Mouse (Mus musculus) right cerebral cortex, postnatal 14 days (tissue): Measurements from ENCODE around the gene Arap1.

ENCODE experiments used
- DNase-seq: peaks from one replicate; pipeline ENCODE4 v3.0.0; 2022

The Arap1 gene

GRCm38 (mm10) chr7:101347767-101348270 lies at the start of gene Arap1:
Gene Arap1 (plus strand): TSS chr7:101348067.
- peak; percentile 30 for DNase-seq

GRCm38 (mm10) chr7:101298375-101298774 lies 49.5 kb upstream of the Arap1 start:
- DNase-seq = no peak

GRCm38 (mm10) chr7:101301361-101301880 lies 46.4 kb upstream of the Arap1 start:
- DNase-seq = peak; percentile 59

GRCm38 (mm10) chr7:101301881-101302456 lies 45.9 kb upstream of the Arap1 start, which contains the start of gene Atg16l2:
Gene Atg16l2 (minus strand): TSS chr7:101302251.
- DNase-seq = peak; percentile 83

GRCm38 (mm10) chr7:101302691-101303090 lies 45.2 kb upstream of the Arap1 start:
- DNase-seq = no peak

- DNase-seq = no peak
Measured at GRCm38 (mm10) chr7:101306841-101307240, 41.0 kb upstream of the Arap1 start.

- no peak for DNase-seq
Measured at GRCm38 (mm10) chr7:101309985-101310326, 37.9 kb upstream of the Arap1 start.

GRCm38 (mm10) chr7:101310327-101311028 lies 37.4 kb upstream of the Arap1 start:
- DNase-seq = peak; percentile 96

- DNase-seq = no peak
Measured at GRCm38 (mm10) chr7:101311061-101311460, 36.8 kb upstream of the Arap1 start.

GRCm38 (mm10) chr7:101313033-101313432 lies 34.8 kb upstream of the Arap1 start:
- no peak for DNase-seq

- DNase-seq = no peak
Measured at GRCm38 (mm10) chr7:101314396-101314795, 33.5 kb upstream of the Arap1 start.

- DNase-seq = no peak
Measured at GRCm38 (mm10) chr7:101315699-101316098, 32.2 kb upstream of the Arap1 start.

- DNase-seq = no peak
Measured at GRCm38 (mm10) chr7:101316591-101317001, 31.3 kb upstream of the Arap1 start.

- DNase-seq = no peak
Measured at GRCm38 (mm10) chr7:101317014-101317413, 30.9 kb upstream of the Arap1 start, which contains the start of gene Stard10. Gene Stard10 (plus strand): TSS chr7:101317086.

GRCm38 (mm10) chr7:101318848-101319247 lies 29.0 kb upstream of the Arap1 start:
- DNase-seq = no peak

- no peak for DNase-seq
Measured at GRCm38 (mm10) chr7:101319796-101320195, 28.1 kb upstream of the Arap1 start.

- DNase-seq = no peak
Measured at GRCm38 (mm10) chr7:101320399-101321217, 27.3 kb upstream of the Arap1 start.

GRCm38 (mm10) chr7:101321218-101321827 lies 26.5 kb upstream of the Arap1 start:
- DNase-seq = peak; percentile 39

GRCm38 (mm10) chr7:101323141-101323594 lies 24.7 kb upstream of the Arap1 start:
- DNase-seq = no peak

GRCm38 (mm10) chr7:101324142-101324962 lies 23.5 kb upstream of the Arap1 start:
- DNase-seq = no peak

- no peak for DNase-seq
Measured at GRCm38 (mm10) chr7:101326006-101326405, 21.9 kb upstream of the Arap1 start.

GRCm38 (mm10) chr7:101327263-101327662 lies 20.6 kb upstream of the Arap1 start:
- DNase-seq = no peak
